Mouse (Mus musculus): ENCODE results near the gene Galnt10.

- TF ChIP-seq EP300 (IDR thresholded peaks at IDR 0.05) (no peak), CTCF (IDR thresholded peaks at IDR 0.05) (no peak)
These were observed 188.8 kb downstream of the Galnt10 start for GRCm38 (mm10) chr11:57834031-57834430.

Measured in lung, postnatal 0 days (tissue).